Mouse (Mus musculus): Measurements from ENCODE around the gene Slco2b1. TPM values are rescaled to one million over a fixed set of nuclear protein-coding genes. Genes with fewer than 3 reads are reported as not detected.
"Not testable (repeated sequence)": the region's sequence is repeated elsewhere in the genome, so short reads cannot be mapped to it uniquely, and the experiment has no call there.

Gene Slco2b1
- polyA plus RNA-seq (2016; fragmentation: Nextera tagmentation; extraction: Ambion mirVana): 0.65 and 0.77 TPM in 2 replicates

- peaks cover 37% of the 10 kb centered on the region for H3K27me3 ChIP-seq (replicated peaks)
- H3K4me1 ChIP-seq (replicated peaks): peaks cover 22% of the 10 kb centered on the region; the same call in 1 of the 2 replicates
- no peak for ATAC-seq (ENCODE audit: insufficient number of reproducible peaks, low FRiP score)
- H3K4me2 ChIP-seq: no peak within 1 kb of the TSS
- H3K27ac ChIP-seq (ENCODE audit: poor library complexity, severe bottlenecking): no peak within 1 kb of the TSS
- H3K4me3 ChIP-seq: no peak within 1 kb of the TSS
- H3K9ac ChIP-seq: no peak within 1 kb of the TSS
- WGBS: 57% methylated on average over 8 of the region's 8 CpGs
- H3K36me3 ChIP-seq: no peaks in the 10 kb centered on the region
- no peaks in the 10 kb centered on the region for H3K9me3 ChIP-seq (replicated peaks)
These were observed at the start of gene Slco2b1 for GRCm38 (mm10) chr7:99711166-99711565. TSS of gene Slco2b1 (minus strand) at chr7:99711340.

DNA sequence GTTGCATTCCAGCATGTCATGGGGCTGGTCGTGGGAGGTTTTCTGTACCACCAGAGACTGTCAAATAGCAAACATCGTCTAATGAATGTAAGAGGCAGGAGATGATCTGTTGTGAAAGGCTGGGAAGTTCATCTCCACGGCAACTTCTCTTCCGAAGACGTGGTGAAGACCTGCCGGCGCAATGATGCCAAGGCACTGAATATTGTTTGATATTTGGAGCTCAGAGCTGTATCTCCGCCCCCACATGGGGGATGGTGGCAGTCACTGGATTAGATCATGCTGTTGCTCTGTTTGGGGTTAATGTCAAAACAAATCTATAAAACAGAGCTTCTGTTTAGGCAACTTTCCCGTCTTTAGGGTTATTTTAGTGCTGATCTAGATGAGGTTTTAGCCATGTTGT, 28.1 kb upstream of the Slco2b1 start:
- WGBS: 68% methylated on average over 9 of the region's 9 CpGs
- Histone ChIP-seq H3K4me2 (no peak overlapping the region), H3K36me3 (no peaks in the 10 kb centered on the region), H3K9me3 (replicated peaks) (no peaks in the 10 kb centered on the region), H3K27ac (ENCODE audit: poor library complexity, severe bottlenecking) (no peak overlapping the region), H3K27me3 (replicated peaks) (no peaks in the 10 kb centered on the region), H3K4me3 (no peak overlapping the region), H3K4me1 (replicated peaks) (0 out of 2 replicates have a peak, but pooled peaks cover 7% of the 10 kb centered on the region), H3K9ac (no peak overlapping the region)
- ATAC-seq (ENCODE audit: insufficient number of reproducible peaks, low FRiP score): no peak

DNA sequence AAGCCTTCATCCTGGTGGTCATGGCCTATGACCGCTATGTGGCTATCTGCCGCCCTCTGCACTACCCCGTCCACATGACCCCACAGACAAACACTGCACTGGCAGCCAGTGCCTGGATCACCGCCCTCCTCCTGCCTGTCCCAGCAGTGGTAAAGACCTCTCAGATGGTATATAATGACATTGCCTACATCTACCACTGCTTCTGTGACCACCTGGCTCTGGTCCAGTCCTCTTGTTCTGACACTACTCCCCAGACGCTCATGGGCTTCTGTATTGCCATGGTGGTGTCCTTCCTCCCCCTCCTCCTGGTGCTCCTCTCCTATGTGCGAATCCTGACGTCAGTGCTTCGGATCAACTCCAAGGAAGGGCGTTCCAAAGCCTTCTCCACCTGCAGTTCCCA, 24.4 kb upstream of the Slco2b1 start:
- not testable (repeated sequence) for ATAC-seq (ENCODE audit: insufficient number of reproducible peaks, low FRiP score); H3K9me3 ChIP-seq (replicated peaks); H3K4me3 ChIP-seq; H3K4me1 ChIP-seq (replicated peaks); H3K27me3 ChIP-seq (replicated peaks); H3K4me2 ChIP-seq; H3K36me3 ChIP-seq; H3K9ac ChIP-seq; H3K27ac ChIP-seq (ENCODE audit: poor library complexity, severe bottlenecking)
- WGBS: 92% methylated on average over 9 of the region's 9 CpGs

DNA sequence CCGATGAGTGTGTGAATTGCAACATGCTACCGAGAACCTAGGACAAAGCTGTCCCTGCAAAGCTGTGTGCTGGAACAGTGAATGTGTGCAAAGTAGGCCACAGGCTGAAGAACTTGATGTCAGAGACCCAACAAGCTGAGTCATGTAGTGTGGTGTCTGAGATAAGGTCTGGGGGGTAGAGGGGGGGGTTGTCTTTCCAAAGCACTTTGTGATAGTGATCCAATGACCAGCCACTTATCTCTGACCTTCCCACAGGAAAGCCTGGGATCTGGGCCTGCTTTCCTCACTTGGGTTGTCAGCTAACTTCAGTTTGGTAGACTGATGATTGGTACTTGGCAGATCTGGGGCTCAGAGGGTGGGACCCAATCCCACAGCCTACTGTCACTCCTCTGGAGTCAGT, 23.5 kb upstream of the Slco2b1 start:
- H3K9ac ChIP-seq: no peak overlapping the region
- H3K9me3 ChIP-seq (replicated peaks): no peaks in the 10 kb centered on the region
- peak; percentile 42; the same call in 1 of the 2 replicates for ATAC-seq (ENCODE audit: insufficient number of reproducible peaks, low FRiP score)
- no peaks in the 10 kb centered on the region for H3K36me3 ChIP-seq
- 56% methylated on average over 2 of the region's 2 CpGs for WGBS
- no peaks in the 10 kb centered on the region for H3K27me3 ChIP-seq (replicated peaks)
- no peak overlapping the region for H3K4me3 ChIP-seq
- H3K27ac ChIP-seq (ENCODE audit: poor library complexity, severe bottlenecking): no peak overlapping the region
- H3K4me1 ChIP-seq (replicated peaks): 0 out of 2 replicates have a peak, but pooled peaks cover 9% of the 10 kb centered on the region
- H3K4me2 ChIP-seq: no peak overlapping the region

DNA sequence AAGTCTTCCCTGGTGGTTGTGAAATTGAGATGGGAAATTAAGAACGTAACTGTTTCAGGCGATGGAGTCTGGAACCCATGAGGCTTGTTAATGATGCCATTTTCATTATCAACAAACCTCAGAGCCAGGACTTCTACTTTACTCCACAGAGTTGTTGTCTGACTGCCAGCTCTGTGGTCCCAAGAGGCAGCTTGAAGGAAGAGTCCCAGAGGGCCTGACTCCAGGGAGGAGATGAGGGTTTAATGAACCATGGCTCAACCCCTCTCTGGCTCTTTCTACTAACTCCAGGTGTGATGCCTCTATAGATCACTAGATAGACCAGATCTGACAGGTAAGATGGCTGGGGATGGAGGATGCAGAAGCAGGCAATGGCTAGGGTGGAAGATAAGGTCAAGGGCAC, 18.8 kb upstream of the Slco2b1 start, which contains the start of gene Olfr520:
Olfr520 (plus strand) TSS at position 301 of the 400 bp plus-strand sequence.
- WGBS: 84% methylated on average over 2 of the region's 2 CpGs
- H3K9ac ChIP-seq: no peak within 1 kb of the TSS
- no peaks in the 10 kb centered on the region for H3K27me3 ChIP-seq (replicated peaks)
- ATAC-seq (ENCODE audit: insufficient number of reproducible peaks, low FRiP score): no peak
- H3K4me1 ChIP-seq (replicated peaks): 0 out of 2 replicates have a peak, but pooled peaks cover 6% of the 10 kb centered on the region
- H3K9me3 ChIP-seq (replicated peaks): no peaks in the 10 kb centered on the region
- no peaks in the 10 kb centered on the region for H3K36me3 ChIP-seq
- no peak within 1 kb of the TSS for H3K4me2 ChIP-seq
- no peak within 1 kb of the TSS for H3K27ac ChIP-seq (ENCODE audit: poor library complexity, severe bottlenecking)
- H3K4me3 ChIP-seq: no peak within 1 kb of the TSS

GRCm38 (mm10) chr7:99716536-99716935, 5.4 kb upstream of the Slco2b1 start:
- H3K9me3 ChIP-seq (replicated peaks): no peaks in the 10 kb centered on the region
- 0 out of 2 replicates have a peak, but pooled peaks cover 8% of the 10 kb centered on the region for H3K4me1 ChIP-seq (replicated peaks)
- no peak overlapping the region for H3K4me2 ChIP-seq
- no peak overlapping the region for H3K27ac ChIP-seq (ENCODE audit: poor library complexity, severe bottlenecking)
- no peak for ATAC-seq (ENCODE audit: insufficient number of reproducible peaks, low FRiP score)
- H3K4me3 ChIP-seq: no peak overlapping the region
- no peaks in the 10 kb centered on the region for H3K36me3 ChIP-seq
- no peak overlapping the region for H3K9ac ChIP-seq
- WGBS: 78% methylated on average over 2 of the region's 2 CpGs
- peaks cover 10% of the 10 kb centered on the region; the same call in 1 of the 2 replicates for H3K27me3 ChIP-seq (replicated peaks)

DNA sequence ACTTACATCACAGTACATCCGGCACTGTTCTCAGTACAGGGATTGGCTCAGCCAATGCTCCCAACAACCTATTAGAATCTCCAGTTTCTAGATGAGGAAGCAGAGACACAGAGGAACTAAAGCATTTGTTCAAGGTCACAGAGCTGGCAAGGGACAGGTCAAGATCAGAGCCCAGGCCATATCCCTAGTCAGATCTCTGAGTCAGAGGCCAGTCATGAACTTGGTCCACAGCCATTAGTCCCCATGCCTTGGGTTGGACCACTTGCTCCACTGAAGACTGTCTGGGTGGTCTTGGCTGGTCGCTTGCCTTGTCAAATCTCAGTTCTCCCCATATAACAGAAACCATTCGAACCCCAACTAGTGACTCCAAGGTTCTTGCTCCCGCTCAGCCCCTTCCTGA, 1.3 kb upstream of the Slco2b1 start:
- H3K36me3 ChIP-seq: no peaks in the 10 kb centered on the region
- no peak overlapping the region for H3K9ac ChIP-seq
- no peak overlapping the region for H3K4me2 ChIP-seq
- ATAC-seq (ENCODE audit: insufficient number of reproducible peaks, low FRiP score): no peak
- H3K27ac ChIP-seq (ENCODE audit: poor library complexity, severe bottlenecking): no peak overlapping the region
- no peak overlapping the region for H3K4me3 ChIP-seq
- 0 out of 2 replicates have a peak, but pooled peaks cover 12% of the 10 kb centered on the region for H3K4me1 ChIP-seq (replicated peaks)
- WGBS: 92% methylated on average over 4 of the region's 4 CpGs
- peaks cover 34% of the 10 kb centered on the region for H3K27me3 ChIP-seq (replicated peaks)
- H3K9me3 ChIP-seq (replicated peaks): no peaks in the 10 kb centered on the region

DNA sequence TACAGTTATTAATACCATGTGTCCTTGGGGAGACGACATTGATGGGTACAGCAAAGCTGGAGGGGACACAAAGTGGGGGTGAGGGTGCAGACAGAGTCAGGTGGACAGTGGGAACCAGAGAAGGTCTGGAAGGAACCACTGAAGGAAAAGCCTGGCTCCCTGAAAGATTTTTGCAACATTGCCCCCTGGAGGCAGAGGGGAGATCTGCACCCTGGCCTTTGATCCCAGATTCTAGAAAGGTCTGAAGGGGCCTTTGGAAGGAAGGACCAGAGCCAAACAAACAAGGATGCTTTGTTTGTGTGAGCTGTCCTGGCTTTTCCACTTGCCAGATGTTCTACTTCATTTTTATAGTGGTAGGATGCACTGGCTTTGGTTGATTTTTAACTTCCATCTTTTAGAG, 664 bp downstream of the Slco2b1 start:
- H3K9me3 ChIP-seq (replicated peaks): no peaks in the 10 kb centered on the region
- H3K4me2 ChIP-seq: no peak overlapping the region
- no peak overlapping the region for H3K9ac ChIP-seq
- H3K4me3 ChIP-seq: no peak overlapping the region
- no peak for ATAC-seq (ENCODE audit: insufficient number of reproducible peaks, low FRiP score)
- no peak overlapping the region for H3K27ac ChIP-seq (ENCODE audit: poor library complexity, severe bottlenecking)
- peaks cover 41% of the 10 kb centered on the region for H3K27me3 ChIP-seq (replicated peaks)
- H3K36me3 ChIP-seq: no peaks in the 10 kb centered on the region
- peaks cover 25% of the 10 kb centered on the region; the same call in 1 of the 2 replicates for H3K4me1 ChIP-seq (replicated peaks)
- 24% methylated on average over 1 of the region's 1 CpGs for WGBS

DNA sequence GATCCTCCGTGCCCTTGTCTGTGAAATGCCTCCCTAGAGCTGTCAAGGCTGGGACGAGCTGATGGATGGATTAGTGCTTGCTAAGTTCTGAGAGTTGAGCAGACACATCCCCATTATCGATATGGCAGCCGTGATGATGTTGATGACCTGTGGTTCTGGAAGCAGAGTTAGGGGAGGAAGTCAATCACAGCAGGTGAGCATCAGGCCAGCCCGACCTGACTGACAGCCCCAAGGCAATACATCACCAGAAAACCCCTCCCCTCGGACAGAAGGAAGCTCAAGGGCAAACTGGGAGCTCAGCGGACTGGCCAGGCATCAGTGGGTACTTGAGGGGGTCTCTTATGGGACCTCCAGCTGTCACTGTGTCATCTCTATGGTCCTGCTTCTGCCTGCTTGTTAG, 1.1 kb downstream of the Slco2b1 start:
- H3K27me3 ChIP-seq (replicated peaks): peaks cover 44% of the 10 kb centered on the region
- no peak overlapping the region for H3K27ac ChIP-seq (ENCODE audit: poor library complexity, severe bottlenecking)
- peaks cover 25% of the 10 kb centered on the region; the same call in 1 of the 2 replicates for H3K4me1 ChIP-seq (replicated peaks)
- H3K36me3 ChIP-seq: no peaks in the 10 kb centered on the region
- H3K9me3 ChIP-seq (replicated peaks): no peaks in the 10 kb centered on the region
- ATAC-seq (ENCODE audit: insufficient number of reproducible peaks, low FRiP score): no peak
- no peak overlapping the region for H3K4me3 ChIP-seq
- WGBS: 65% methylated on average over 7 of the region's 7 CpGs
- H3K4me2 ChIP-seq: no peak overlapping the region
- H3K9ac ChIP-seq: no peak overlapping the region

DNA sequence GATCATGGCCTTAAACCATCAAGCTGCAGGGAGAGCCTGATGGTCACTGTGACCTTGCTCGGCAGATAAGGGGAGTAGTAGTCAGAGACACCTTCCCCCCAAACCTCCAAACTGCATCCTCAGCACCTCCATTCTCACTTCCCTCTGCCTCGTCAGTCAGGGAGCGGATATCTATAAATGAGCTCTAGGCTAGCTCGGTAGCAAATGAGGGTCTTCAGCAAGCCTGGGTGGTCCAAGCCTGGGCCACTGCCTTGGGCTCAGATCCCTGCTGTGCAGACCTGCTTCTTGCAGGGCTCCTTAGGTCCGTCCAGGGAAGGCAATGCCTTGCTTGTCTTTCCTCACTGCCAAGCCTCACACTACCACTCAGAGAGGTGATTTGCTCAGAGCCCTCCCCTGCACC, 2.4 kb downstream of the Slco2b1 start:
- H3K4me2 ChIP-seq: no peak overlapping the region
- no peaks in the 10 kb centered on the region for H3K36me3 ChIP-seq
- H3K27me3 ChIP-seq (replicated peaks): peaks cover 50% of the 10 kb centered on the region
- no peak overlapping the region for H3K27ac ChIP-seq (ENCODE audit: poor library complexity, severe bottlenecking)
- no peak overlapping the region for H3K4me3 ChIP-seq
- 66% methylated on average over 5 of the region's 5 CpGs for WGBS
- H3K9ac ChIP-seq: no peak overlapping the region
- no peak for ATAC-seq (ENCODE audit: insufficient number of reproducible peaks, low FRiP score)
- no peaks in the 10 kb centered on the region for H3K9me3 ChIP-seq (replicated peaks)
- peaks cover 22% of the 10 kb centered on the region; the same call in 1 of the 2 replicates for H3K4me1 ChIP-seq (replicated peaks)

DNA sequence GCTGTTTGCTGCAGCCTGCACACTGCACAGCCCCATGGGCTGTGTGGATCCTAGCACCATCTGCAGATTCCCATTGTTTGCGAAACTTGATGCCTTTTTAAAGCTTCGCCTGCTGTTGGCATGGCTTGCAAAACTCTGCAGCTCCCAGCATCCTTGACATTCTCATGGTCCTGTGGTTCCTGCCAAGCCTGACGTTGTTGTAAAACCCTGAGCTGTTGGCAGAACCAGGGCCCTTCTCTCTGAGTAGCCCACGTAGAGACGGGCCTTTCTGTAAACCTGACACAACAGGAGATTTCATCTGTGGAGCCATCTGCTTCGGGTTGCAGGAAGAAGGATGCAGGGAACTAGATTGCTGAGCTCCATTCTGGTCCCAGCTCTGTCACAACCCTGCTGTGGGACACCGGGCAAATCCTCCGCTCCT, 2.8 kb downstream of the Slco2b1 start:
- peaks cover 46% of the 10 kb centered on the region for H3K27me3 ChIP-seq (replicated peaks)
- no peak overlapping the region for H3K9ac ChIP-seq
- ATAC-seq (ENCODE audit: insufficient number of reproducible peaks, low FRiP score): no peak
- no peaks in the 10 kb centered on the region for H3K36me3 ChIP-seq
- no peak overlapping the region for H3K4me2 ChIP-seq
- H3K4me1 ChIP-seq (replicated peaks): peaks cover 18% of the 10 kb centered on the region; the same call in 1 of the 2 replicates
- 72% methylated on average over 8 of the region's 8 CpGs for WGBS
- no peaks in the 10 kb centered on the region for H3K9me3 ChIP-seq (replicated peaks)
- H3K27ac ChIP-seq (ENCODE audit: poor library complexity, severe bottlenecking): no peak overlapping the region
- no peak overlapping the region for H3K4me3 ChIP-seq

GRCm38 (mm10) chr7:99707671-99708070, 3.5 kb downstream of the Slco2b1 start:
- Histone ChIP-seq H3K9ac (no peak overlapping the region), H3K9me3 (replicated peaks) (no peaks in the 10 kb centered on the region), H3K27ac (ENCODE audit: poor library complexity, severe bottlenecking) (no peak overlapping the region), H3K4me1 (replicated peaks) (peaks cover 17% of the 10 kb centered on the region; the same call in 1 of the 2 replicates), H3K4me3 (no peak overlapping the region), H3K36me3 (no peaks in the 10 kb centered on the region), H3K4me2 (no peak overlapping the region), H3K27me3 (replicated peaks) (peaks cover 41% of the 10 kb centered on the region)
- no peak for ATAC-seq (ENCODE audit: insufficient number of reproducible peaks, low FRiP score)
- 61% methylated on average over 6 of the region's 6 CpGs for WGBS
